Mouse (Mus musculus) limb, embryonic 12.5 days (tissue): ENCODE measurements at regions not wholly inside any gene's neighbourhood (a gene's known extent, or its start where the extent isn't known, plus 50 kb on each side); places are given as distances from the start of the nearest gene placed in this dataset.
A peak's percentile ranks its signal among the peaks of the same experiment; 100 is the strongest.

Experiments used
- ATAC-seq: fragments of 200-750 bp; cut with Nextera tagmentation; 2 replicates; pipeline ENCODE4 v1.8.0; 2017; ENCODE audit warnings: low read depth, moderate TSS enrichment; ENCODE audit not compliant: insufficient number of reproducible peaks, insufficient read depth, low FRiP score, low TSS enrichment
- H3K27ac ChIP-seq: fragments of 300-500 bp; sonication (generic); 2 replicates; pipeline ENCODE4 v1.5.1; 2016; ENCODE audit warnings: mild to moderate bottlenecking, moderate library complexity
- H3K27me3 ChIP-seq: fragments of 300-500 bp; sonication (generic); 2 replicates; pipeline ENCODE4 v1.6.1; 2016; ENCODE audit warnings: mild to moderate bottlenecking, moderate library complexity
- H3K36me3 ChIP-seq: fragments of 300-500 bp; sonication (generic); 2 replicates; pipeline ENCODE4 v1.6.1; 2016; ENCODE audit warnings: mild to moderate bottlenecking, moderate library complexity
- H3K4me1 ChIP-seq: fragments of 300-500 bp; sonication (generic); replicated peaks from 2 replicates; pipeline ENCODE4 v1.6.1; 2016
- H3K4me2 ChIP-seq: fragments of 300-500 bp; sonication (generic); 2 replicates; pipeline ENCODE4 v1.6.1; 2016; ENCODE audit warnings: mild to moderate bottlenecking, moderate library complexity
- H3K4me3 ChIP-seq: fragments of 300-500 bp; sonication (generic); replicated peaks from 2 replicates; pipeline ENCODE4 v1.5.1; 2016; ENCODE audit warnings: mild to moderate bottlenecking
- H3K9ac ChIP-seq: fragments of 300-500 bp; sonication (generic); replicated peaks from 2 replicates; pipeline ENCODE4 v1.6.1; 2016; ENCODE audit warnings: mild to moderate bottlenecking, moderate library complexity
- H3K9me3 ChIP-seq: fragments of 300-500 bp; sonication (generic); 2 replicates; pipeline ENCODE4 v1.6.1; 2016; ENCODE audit warnings: mild to moderate bottlenecking, moderate library complexity
- WGBS: fragments of 180-500 bp; shearing (Covaris S2); methylation state at CpG from one replicate; pipeline ENCODE4 v1.1.7; 2016; 5-methylcytosine and 5-hydroxymethylcytosine counted together

GRCm38 (mm10) chr9:61765366-61765765, 149.0 kb downstream of the Rplp1 start:
- Histone ChIP-seq H3K9ac (no peak overlapping the region), H3K4me2 (no peak overlapping the region), H3K9me3 (no peaks in the 10 kb centered on the region), H3K27me3 (peaks cover 18% of the 10 kb centered on the region), H3K4me3 (no peak overlapping the region), H3K27ac (no peak overlapping the region), H3K36me3 (no peaks in the 10 kb centered on the region), H3K4me1 (no peaks in the 10 kb centered on the region)
- ATAC-seq = no peak
- WGBS = 45% methylated on average over 5 of the region's 5 CpGs

DNA sequence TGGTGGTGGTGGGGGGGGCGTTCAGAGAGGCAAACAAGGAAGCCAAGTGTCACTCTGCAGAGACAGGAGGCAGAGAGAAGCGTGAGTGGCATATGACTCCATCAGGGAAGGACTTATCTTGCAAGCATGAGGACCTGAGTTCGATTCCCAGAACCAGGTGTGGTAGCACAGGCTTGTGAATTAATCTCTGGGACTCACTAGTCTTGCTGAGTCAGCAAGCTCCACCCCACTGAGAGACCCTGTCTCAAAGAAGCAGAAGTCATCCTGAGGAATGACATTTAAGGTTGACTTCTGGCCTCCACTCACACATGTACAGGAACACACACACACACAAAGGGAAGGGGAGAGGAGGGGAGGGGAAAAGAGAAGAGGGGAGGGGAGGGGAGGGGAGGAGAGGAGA, 156.5 kb downstream of the Rplp1 start:
- no peak overlapping the region for H3K4me2 ChIP-seq
- 0 out of 2 replicates have a peak, but pooled peaks cover 10% of the 10 kb centered on the region for H3K27me3 ChIP-seq
- no peak for ATAC-seq
- WGBS = 91% methylated on average over 3 of the region's 3 CpGs
- no peaks in the 10 kb centered on the region for H3K36me3 ChIP-seq
- H3K27ac ChIP-seq = no peak overlapping the region
- H3K9ac ChIP-seq = no peak overlapping the region
- peaks cover 17% of the 10 kb centered on the region for H3K4me1 ChIP-seq
- H3K4me3 ChIP-seq = no peak overlapping the region
- no peaks in the 10 kb centered on the region for H3K9me3 ChIP-seq

GRCm38 (mm10) chr9:61756801-61757342, 157.5 kb downstream of the Rplp1 start:
- no peak for ATAC-seq

GRCm38 (mm10) chr9:61756224-61756800, 158.0 kb downstream of the Rplp1 start:
- Histone ChIP-seq H3K9ac (no peak overlapping the region), H3K36me3 (no peaks in the 10 kb centered on the region), H3K4me1 (peaks cover 17% of the 10 kb centered on the region), H3K4me2 (no peak overlapping the region), H3K9me3 (no peaks in the 10 kb centered on the region), H3K27ac (no peak overlapping the region), H3K4me3 (no peak overlapping the region), H3K27me3 (0 out of 2 replicates have a peak, but pooled peaks cover 10% of the 10 kb centered on the region)
- WGBS = 54% methylated on average over 15 of the region's 15 CpGs
- no peak for ATAC-seq

More at GRCm38 (mm10) chr9:61756801-61757342, 157.5 kb downstream of the Rplp1 start:
- Histone ChIP-seq H3K9ac (no peak overlapping the region), H3K4me2 (no peak overlapping the region), H3K4me3 (no peak overlapping the region), H3K27me3 (0 out of 2 replicates have a peak, but pooled peaks cover 10% of the 10 kb centered on the region), H3K27ac (no peak overlapping the region), H3K9me3 (no peaks in the 10 kb centered on the region), H3K36me3 (no peaks in the 10 kb centered on the region), H3K4me1 (peaks cover 17% of the 10 kb centered on the region)
- 75% methylated on average over 24 of the region's 24 CpGs for WGBS

- Histone ChIP-seq H3K4me3 (no peak overlapping the region), H3K9me3 (no peaks in the 10 kb centered on the region), H3K4me2 (no peak overlapping the region), H3K36me3 (no peaks in the 10 kb centered on the region), H3K4me1 (peaks cover 17% of the 10 kb centered on the region), H3K9ac (no peak overlapping the region), H3K27me3 (0 out of 2 replicates have a peak, but pooled peaks cover 10% of the 10 kb centered on the region), H3K27ac (no peak overlapping the region)
- WGBS = 84% methylated on average over 3 of the region's 3 CpGs
- ATAC-seq = no peak
Measured at GRCm38 (mm10) chr9:61755311-61755710, 159.0 kb downstream of the Rplp1 start.

DNA sequence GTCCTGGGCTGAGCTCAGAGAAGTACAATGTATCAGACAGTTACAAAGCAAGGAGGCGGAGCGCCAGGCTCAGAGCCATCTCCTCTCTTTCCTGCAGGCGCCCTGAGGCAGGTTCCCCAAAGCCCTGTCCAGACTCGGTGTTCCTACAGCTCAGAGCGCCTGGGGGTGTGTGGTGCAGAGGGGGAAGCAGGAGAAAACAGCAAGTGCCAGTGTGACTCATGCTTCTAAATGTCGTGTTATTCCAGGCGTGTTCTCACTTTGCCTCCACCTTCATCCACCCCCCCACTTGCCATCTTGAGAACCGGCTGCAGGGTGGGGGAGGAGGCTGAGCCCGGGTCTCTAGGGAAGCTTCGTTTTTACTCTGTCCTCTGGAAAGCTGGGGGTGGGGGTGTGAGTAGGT, 160.5 kb downstream of the Rplp1 start:
- Histone ChIP-seq H3K4me3 (no peak overlapping the region), H3K9me3 (no peaks in the 10 kb centered on the region), H3K27me3 (0 out of 2 replicates have a peak, but pooled peaks cover 10% of the 10 kb centered on the region), H3K9ac (no peak overlapping the region), H3K36me3 (no peaks in the 10 kb centered on the region), H3K27ac (no peak overlapping the region), H3K4me2 (peak overlapping the region; percentile 6; the same call in 1 of the 2 replicates), H3K4me1 (peaks cover 17% of the 10 kb centered on the region)
- no peak for ATAC-seq
- WGBS = 37% methylated on average over 10 of the region's 10 CpGs

- Histone ChIP-seq H3K4me1 (peaks cover 8% of the 10 kb centered on the region; the same call in 1 of the 2 replicates), H3K9me3 (no peaks in the 10 kb centered on the region), H3K4me3 (no peak overlapping the region), H3K4me2 (no peak overlapping the region), H3K27ac (no peak overlapping the region), H3K9ac (no peak overlapping the region), H3K27me3 (peaks cover 6% of the 10 kb centered on the region; the same call in 1 of the 2 replicates), H3K36me3 (no peaks in the 10 kb centered on the region)
- WGBS = 83% methylated on average over 4 of the region's 4 CpGs
- no peak for ATAC-seq
Measured at GRCm38 (mm10) chr9:61749201-61749600, 165.1 kb downstream of the Rplp1 start.

GRCm38 (mm10) chr9:61748416-61748815, 165.9 kb downstream of the Rplp1 start:
- ATAC-seq = no peak
- Histone ChIP-seq H3K27me3 (peaks cover 5% of the 10 kb centered on the region; the same call in 1 of the 2 replicates), H3K4me1 (0 out of 2 replicates have a peak, but pooled peaks cover under 1% of the 10 kb centered on the region)

GRCm38 (mm10) chr9:61746401-61746800, 167.9 kb downstream of the Rplp1 start:
- Histone ChIP-seq H3K4me1 (no peaks in the 10 kb centered on the region), H3K27me3 (peaks cover 4% of the 10 kb centered on the region; the same call in 1 of the 2 replicates), H3K36me3 (no peaks in the 10 kb centered on the region), H3K27ac (no peak overlapping the region), H3K4me3 (no peak overlapping the region), H3K4me2 (no peak overlapping the region), H3K9ac (no peak overlapping the region), H3K9me3 (no peaks in the 10 kb centered on the region)
- ATAC-seq = no peak
- 73% methylated on average over 6 of the region's 6 CpGs for WGBS

More at GRCm38 (mm10) chr9:61748416-61748815, 165.9 kb downstream of the Rplp1 start:
- Histone ChIP-seq H3K9ac (no peak overlapping the region), H3K4me3 (no peak overlapping the region), H3K4me2 (no peak overlapping the region), H3K9me3 (no peaks in the 10 kb centered on the region), H3K36me3 (no peaks in the 10 kb centered on the region), H3K27ac (no peak overlapping the region)

DNA sequence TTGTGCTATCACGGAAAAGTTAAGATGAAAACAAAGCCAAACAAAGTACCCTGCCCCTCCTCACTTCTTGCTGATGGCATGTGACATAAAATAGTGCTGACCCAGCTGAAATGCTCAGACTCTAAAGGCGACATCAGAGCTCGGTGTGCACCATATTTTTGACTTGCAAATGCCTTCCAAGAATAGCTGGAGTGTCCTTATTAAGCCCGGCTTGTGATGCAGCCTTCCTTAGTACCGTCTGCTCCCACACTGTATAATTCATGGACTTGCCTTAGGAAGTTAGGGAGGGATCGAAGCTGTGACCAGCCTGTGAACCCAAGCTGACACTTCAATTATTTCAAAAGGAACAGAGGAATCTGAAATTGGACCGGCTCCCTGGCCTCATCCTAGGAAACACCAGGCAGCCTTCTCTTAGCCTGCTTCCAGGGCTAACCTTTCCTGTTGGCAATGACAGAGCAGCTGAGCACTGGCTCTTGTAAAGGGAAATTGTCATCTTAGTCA, 169.0 kb downstream of the Rplp1 start:
- ATAC-seq = no peak
- peaks cover 4% of the 10 kb centered on the region; the same call in 1 of the 2 replicates for H3K27me3 ChIP-seq

GRCm38 (mm10) chr9:61733540-61733939, 180.8 kb downstream of the Rplp1 start:
- no peaks in the 10 kb centered on the region for H3K27me3 ChIP-seq
- no peak overlapping the region for H3K9ac ChIP-seq
- no peaks in the 10 kb centered on the region for H3K4me1 ChIP-seq
- H3K27ac ChIP-seq = no peak overlapping the region
- H3K4me3 ChIP-seq = no peak overlapping the region
- no peak overlapping the region for H3K4me2 ChIP-seq
- no peaks in the 10 kb centered on the region for H3K36me3 ChIP-seq
- 64% methylated on average over 2 of the region's 2 CpGs for WGBS
- H3K9me3 ChIP-seq = no peaks in the 10 kb centered on the region
- ATAC-seq = no peak

More for the DNA sequence above, 169.0 kb downstream of the Rplp1 start:
- no peaks in the 10 kb centered on the region for H3K9me3 ChIP-seq
- H3K4me1 ChIP-seq = no peaks in the 10 kb centered on the region
- H3K9ac ChIP-seq = no peak overlapping the region
- H3K4me3 ChIP-seq = no peak overlapping the region
- H3K36me3 ChIP-seq = no peaks in the 10 kb centered on the region
- no peak overlapping the region for H3K4me2 ChIP-seq
- 61% methylated on average over 7 of the region's 7 CpGs for WGBS
- no peak overlapping the region for H3K27ac ChIP-seq
